Comparison of ENCODE assay signal across 24 mouse cellular contexts in the genomic region with DNA sequence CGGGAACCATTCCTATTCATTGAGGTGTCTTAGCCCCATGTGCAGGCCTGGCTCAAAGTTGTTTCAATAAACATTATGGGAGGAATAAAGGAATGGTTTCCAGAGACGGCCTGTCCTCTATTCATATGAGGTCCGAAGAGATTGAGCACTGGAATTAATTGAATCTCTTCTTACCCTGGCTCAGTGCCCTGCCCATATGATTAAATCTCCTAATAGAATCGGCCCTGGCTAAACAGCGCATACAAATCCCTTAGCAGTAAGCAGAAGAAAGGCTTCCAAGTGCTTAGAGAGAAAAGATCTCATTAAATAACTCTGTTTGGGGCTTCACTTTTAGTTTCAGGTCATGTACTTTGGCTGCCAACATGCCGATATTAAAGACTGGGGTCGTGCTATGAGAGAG. TPM values are rescaled to one million over a fixed set of nuclear protein-coding genes. Genes with fewer than 3 reads are reported as not detected.
A peak's percentile ranks its signal among the peaks of the same experiment; 100 is the strongest.
DNase-seq lines count a peak whose midpoint lies in the region; ATAC-seq and TF ChIP-seq lines count a peak whose summit lies in the region.
"Had no signal": no experiment of that assay in that cellular context is flagged by ENCODE, and none has a peak within 500 bp of the region (broad histone marks: within the 10 kb centered on the region; RNA-seq: fewer than 3 reads in every experiment).

No protein-coding gene starts in this region.

- peaks cover 16% of the 10 kb centered on the region for H3K27me3 ChIP-seq in forebrain, embryonic 12.5 days
- no peaks in the 10 kb centered on the region for H3K27me3 ChIP-seq in forebrain, postnatal 0 days (ENCODE audit: insufficient read depth, low read length)
- no peaks in the 10 kb centered on the region for H3K27me3 ChIP-seq in midbrain, embryonic 10.5 days (ENCODE audit: low read depth, poor library complexity, severe bottlenecking)
- no peaks in the 10 kb centered on the region for H3K27me3 ChIP-seq in midbrain, postnatal 0 days (ENCODE audit: insufficient read depth, low read length)
- no peaks in the 10 kb centered on the region for H3K27me3 ChIP-seq in forebrain, embryonic 16.5 days (replicated peaks; ENCODE audit: control insufficient read depth, insufficient read depth, low read length)
- H3K27me3 ChIP-seq in midbrain, embryonic 16.5 days (ENCODE audit: control insufficient read depth, insufficient read depth, low read depth, low read length) = no peaks in the 10 kb centered on the region
- H3K27me3 ChIP-seq: embryonic facial prominence, embryonic 15.5 days; heart, embryonic 12.5 days had no signal

- H3K36me3 ChIP-seq in forebrain, embryonic 12.5 days (replicated peaks) = no peaks in the 10 kb centered on the region
- H3K36me3 ChIP-seq in forebrain, postnatal 0 days (ENCODE audit: insufficient read depth) = no peaks in the 10 kb centered on the region
- no peaks in the 10 kb centered on the region for H3K36me3 ChIP-seq in midbrain, embryonic 10.5 days
- H3K36me3 ChIP-seq in midbrain, postnatal 0 days (ENCODE audit: insufficient read depth, low read length) = no peaks in the 10 kb centered on the region
- H3K36me3 ChIP-seq in forebrain, embryonic 16.5 days (ENCODE audit: control insufficient read depth, insufficient read depth) = no peaks in the 10 kb centered on the region
- no peaks in the 10 kb centered on the region for H3K36me3 ChIP-seq in midbrain, embryonic 16.5 days (ENCODE audit: control insufficient read depth, insufficient read depth, low read length)
- H3K36me3 ChIP-seq: embryonic facial prominence, embryonic 15.5 days; heart, embryonic 12.5 days had no signal

- no peak overlapping the region for H3K9ac ChIP-seq in forebrain, embryonic 12.5 days
- no peak overlapping the region for H3K9ac ChIP-seq in forebrain, postnatal 0 days
- no peak overlapping the region for H3K9ac ChIP-seq in midbrain, postnatal 0 days (replicated peaks; ENCODE audit: low read length, poor library complexity, severe bottlenecking)
- no peak overlapping the region for H3K9ac ChIP-seq in forebrain, embryonic 16.5 days (replicated peaks; ENCODE audit: low read depth, low read length)
- no peak overlapping the region for H3K9ac ChIP-seq in midbrain, embryonic 16.5 days (ENCODE audit: low read depth, low read length)
- H3K9ac ChIP-seq: embryonic facial prominence, embryonic 15.5 days; heart, embryonic 12.5 days; liver, postnatal 0 days had no signal

- peaks cover 29% of the 10 kb centered on the region for H3K4me1 ChIP-seq in forebrain, embryonic 12.5 days
- no peaks in the 10 kb centered on the region for H3K4me1 ChIP-seq in forebrain, postnatal 0 days (ENCODE audit: insufficient read depth)
- H3K4me1 ChIP-seq in midbrain, embryonic 10.5 days = peaks cover 26% of the 10 kb centered on the region
- no peaks in the 10 kb centered on the region for H3K4me1 ChIP-seq in midbrain, postnatal 0 days (ENCODE audit: insufficient read depth, low read length)
- peaks cover 13% of the 10 kb centered on the region for H3K4me1 ChIP-seq in forebrain, embryonic 16.5 days (replicated peaks; ENCODE audit: control insufficient read depth, insufficient read depth, low read length)
- peaks cover 7% of the 10 kb centered on the region; the same call in 1 of the 2 replicates for H3K4me1 ChIP-seq in midbrain, embryonic 16.5 days (ENCODE audit: control insufficient read depth, insufficient read depth, low read length)
- H3K4me1 ChIP-seq: embryonic facial prominence, embryonic 15.5 days had no signal

- intact Hi-C loops in gastrocnemius, postnatal 36 days (cut with DNase I) = no loop called here

- peak; percentile 58; the same call in 1 of the 2 replicates for ATAC-seq in forebrain, embryonic 12.5 days (ENCODE audit: low FRiP score)
- no peak for ATAC-seq in forebrain, postnatal 0 days
- ATAC-seq in midbrain, postnatal 0 days (ENCODE audit: low FRiP score) = no peak
- ATAC-seq in forebrain, embryonic 16.5 days = peak; percentile 45; the same call in 1 of the 2 replicates
- ATAC-seq in midbrain, embryonic 16.5 days = peak; percentile 62; the same call in 1 of the 2 replicates
- ATAC-seq: intestine, embryonic 16.5 days; liver, postnatal 0 days had no signal

- no peak for TF ChIP-seq CTCF in forebrain, postnatal 0 days (IDR thresholded peaks at IDR 0.05; ENCODE audit: low read depth)
- no peak for TF ChIP-seq CTCF in midbrain, postnatal 0 days (IDR thresholded peaks at IDR 0.05)

- no peak for DNase-seq in forebrain, postnatal 0 days
- no peak for DNase-seq in midbrain, embryonic 10.5 days (ENCODE audit: low spot score)
- DNase-seq in midbrain, postnatal 0 days (ENCODE audit: low spot score) = no peak
- DNase-seq in c-Kit-positive CD71-positive TER-119-positive erythroid progenitor cells, embryonic 14.5 days (ENCODE audit: low spot score) = no peak
- DNase-seq in gastrocnemius, postnatal 36 days = no peak
- DNase-seq: adrenal gland, postnatal 14 days; cerebellum, adult 9-10 months; gastrocnemius, postnatal 14 days; heart, adult 18-20 months; heart, postnatal 10 days; kidney, adult 9 months; kidney, postnatal 14 days; liver, postnatal 0 days; lung, postnatal 10 days; right cerebral cortex, adult 18-20 months had no signal

- H3K9me3 ChIP-seq in forebrain, embryonic 12.5 days = no peaks in the 10 kb centered on the region
- no peaks in the 10 kb centered on the region for H3K9me3 ChIP-seq in forebrain, postnatal 0 days (ENCODE audit: low read length)
- no peaks in the 10 kb centered on the region for H3K9me3 ChIP-seq in midbrain, embryonic 10.5 days (replicated peaks)
- no peaks in the 10 kb centered on the region for H3K9me3 ChIP-seq in midbrain, postnatal 0 days (ENCODE audit: low read length)
- H3K9me3 ChIP-seq in forebrain, embryonic 16.5 days (ENCODE audit: control insufficient read depth, low read length) = no peaks in the 10 kb centered on the region
- H3K9me3 ChIP-seq in midbrain, embryonic 16.5 days (replicated peaks; ENCODE audit: control insufficient read depth, low read length, poor library complexity, severe bottlenecking) = no peaks in the 10 kb centered on the region
- H3K9me3 ChIP-seq: embryonic facial prominence, embryonic 15.5 days; heart, embryonic 12.5 days had no signal

- no peak overlapping the region for H3K4me3 ChIP-seq in forebrain, embryonic 12.5 days (replicated peaks)
- H3K4me3 ChIP-seq in forebrain, postnatal 0 days (ENCODE audit: low read depth, low read length) = no peak overlapping the region
- no peak overlapping the region for H3K4me3 ChIP-seq in midbrain, embryonic 10.5 days
- H3K4me3 ChIP-seq in midbrain, postnatal 0 days (ENCODE audit: low read depth, low read length) = no peak overlapping the region
- H3K4me3 ChIP-seq in forebrain, embryonic 16.5 days (replicated peaks; ENCODE audit: low read length) = no peak overlapping the region
- no peak overlapping the region for H3K4me3 ChIP-seq in midbrain, embryonic 16.5 days (ENCODE audit: low read depth, low read length)
- H3K4me3 ChIP-seq: embryonic facial prominence, embryonic 15.5 days; heart, embryonic 12.5 days had no signal

- peak overlapping the region; percentile 9; the same call in 1 of the 2 replicates for H3K27ac ChIP-seq in forebrain, embryonic 12.5 days
- H3K27ac ChIP-seq in forebrain, postnatal 0 days (ENCODE audit: low read depth, low read length) = no peak overlapping the region
- peak overlapping the region; percentile 57; the same call in 1 of the 2 replicates for H3K27ac ChIP-seq in midbrain, embryonic 10.5 days (replicated peaks)
- H3K27ac ChIP-seq in midbrain, postnatal 0 days (ENCODE audit: low read depth, low read length) = no peak overlapping the region
- no peak overlapping the region for H3K27ac ChIP-seq in forebrain, embryonic 16.5 days (ENCODE audit: low read length)
- H3K27ac ChIP-seq in midbrain, embryonic 16.5 days (ENCODE audit: low read length) = no peak overlapping the region
- H3K27ac ChIP-seq: embryonic facial prominence, embryonic 15.5 days had no signal

- no peak overlapping the region for H3K4me2 ChIP-seq in forebrain, embryonic 12.5 days
- no peak overlapping the region for H3K4me2 ChIP-seq in forebrain, postnatal 0 days (ENCODE audit: low read depth)
- no peak overlapping the region for H3K4me2 ChIP-seq in midbrain, postnatal 0 days (ENCODE audit: low read depth, low read length, poor library complexity, severe bottlenecking)
- H3K4me2 ChIP-seq in forebrain, embryonic 16.5 days (ENCODE audit: low read length) = no peak overlapping the region
- no peak overlapping the region for H3K4me2 ChIP-seq in midbrain, embryonic 16.5 days (ENCODE audit: low read length)
- H3K4me2 ChIP-seq: embryonic facial prominence, embryonic 15.5 days; heart, embryonic 12.5 days; liver, embryonic 11.5 days had no signal

- WGBS in forebrain, embryonic 12.5 days = 18% methylated on average over 7 of the region's 7 CpGs
- 12% methylated on average over 7 of the region's 7 CpGs for WGBS in forebrain, postnatal 0 days
- WGBS in midbrain, embryonic 10.5 days = 57% methylated on average over 7 of the region's 7 CpGs
- 16% methylated on average over 7 of the region's 7 CpGs for WGBS in midbrain, postnatal 0 days
- 10% methylated on average over 7 of the region's 7 CpGs for WGBS in forebrain, embryonic 16.5 days
- WGBS in midbrain, embryonic 16.5 days = 16% methylated on average over 7 of the region's 7 CpGs

RNA-seq across cellular contexts. Expression of gene Fam163a, which starts 12.0 kb away (rescaled TPM):
- 2.7 and 3.7 TPM in 2 replicates for polyA plus RNA-seq in forebrain, embryonic 12.5 days (2016; fragmentation: Nextera tagmentation; extraction: Ambion mirVana)
- 3.8 and 5.2 TPM in 2 replicates for total RNA-seq in forebrain, postnatal 0 days (2014; rRNA removed)
- polyA plus RNA-seq in forebrain, postnatal 0 days (2015; fragmentation: Nextera tagmentation; extraction: Ambion mirVana) = 4.8 and 6.9 TPM in 2 replicates
- 4.5 and 7.2 TPM in 2 replicates for polyA plus RNA-seq in midbrain, embryonic 10.5 days (2016; fragmentation: Nextera tagmentation; extraction: Ambion mirVana)
- total RNA-seq in midbrain, postnatal 0 days (2014; rRNA removed) = 4.6 and 5.6 TPM in 2 replicates
- polyA plus RNA-seq in midbrain, postnatal 0 days (2015; fragmentation: Nextera tagmentation; extraction: Ambion mirVana) = 4.8 TPM in 2 replicates
- 1.7 and 2.6 TPM in 2 replicates for polyA plus RNA-seq in forebrain, embryonic 16.5 days (2015; fragmentation: Nextera tagmentation; extraction: Ambion mirVana)
- 5.7 and 5.9 TPM in 2 replicates for polyA plus RNA-seq in midbrain, embryonic 16.5 days (2015; fragmentation: Nextera tagmentation; extraction: Ambion mirVana)
- total RNA-seq in gastrocnemius, postnatal 36 days (2021) = not detected
- total RNA-seq: gastrocnemius, postnatal 14 days; megakaryocyte progenitor cell, adult 5-6 weeks; monocyte, adult 5-6 weeks had no signal

Comparison
In these comparisons a context has a peak if more than half of its experiments do, and no peak if none do; other contexts are left out.
1. ATAC-seq: peak in forebrain, embryonic 12.5 days (single experiment), forebrain, embryonic 16.5 days (single experiment) and midbrain, embryonic 16.5 days (single experiment); none in forebrain, postnatal 0 days (single experiment) and midbrain, postnatal 0 days (single experiment).
2. H3K27ac ChIP-seq: peak in forebrain, embryonic 12.5 days (single experiment) and midbrain, embryonic 10.5 days (single experiment); none in forebrain, postnatal 0 days (single experiment), midbrain, postnatal 0 days (single experiment), forebrain, embryonic 16.5 days (single experiment) and midbrain, embryonic 16.5 days (single experiment).